23 mouse cellular contexts compared by ENCODE assay signal in the genomic region with DNA sequence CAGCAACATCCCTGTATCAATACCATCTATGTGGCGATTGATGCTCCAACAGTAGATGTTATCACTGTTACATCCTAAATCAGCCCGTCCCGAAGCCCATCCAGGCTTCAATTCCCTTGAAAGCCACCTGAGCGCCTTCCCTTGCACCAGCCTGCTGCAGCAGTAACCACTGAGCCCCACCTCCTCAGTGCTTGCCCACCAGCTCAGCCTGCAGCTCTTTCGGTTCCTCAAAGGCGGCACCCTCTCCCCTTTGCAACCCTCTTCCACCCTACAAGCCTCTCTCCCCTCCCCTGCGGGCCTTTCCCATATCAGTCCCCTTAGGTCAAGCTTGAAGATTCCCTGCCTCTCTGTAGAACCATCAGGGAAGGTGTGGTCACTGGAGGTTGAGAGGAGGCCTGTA. TPM values are rescaled to one million over a fixed set of nuclear protein-coding genes. Genes with fewer than 3 reads are reported as not detected.
DNase-seq lines count a peak whose midpoint lies in the region; ATAC-seq and TF ChIP-seq lines count a peak whose summit lies in the region.
"Had no signal": no experiment of that assay in that cellular context is flagged by ENCODE, and none has a peak within 500 bp of the region (broad histone marks: within the 10 kb centered on the region; RNA-seq: fewer than 3 reads in every experiment).

No protein-coding gene starts in this region.

- no peak overlapping the region for H3K4me3 ChIP-seq in heart, embryonic 16.5 days (ENCODE audit: low read length)
- H3K4me3 ChIP-seq in heart, embryonic 10.5 days = no peak overlapping the region
- H3K4me3 ChIP-seq in spleen, adult 2 months (ENCODE audit: extremely low read depth, insufficient read depth, insufficient read length) = no peak overlapping the region
- no peak overlapping the region for H3K4me3 ChIP-seq in midbrain, embryonic 14.5 days (replicated peaks; ENCODE audit: low read depth, low read length)
- H3K4me3 ChIP-seq in forebrain, embryonic 10.5 days = no peak overlapping the region
- H3K4me3 ChIP-seq: embryonic facial prominence, embryonic 13.5 days; heart, adult 2 months; heart, embryonic 13.5 days; hindbrain, embryonic 12.5 days had no signal

- H3K4me2 ChIP-seq in heart, embryonic 16.5 days (ENCODE audit: low read depth, low read length) = no peak overlapping the region
- H3K4me2 ChIP-seq in midbrain, embryonic 14.5 days (ENCODE audit: low read length) = no peak overlapping the region
- H3K4me2 ChIP-seq: embryonic facial prominence, embryonic 13.5 days; heart, embryonic 13.5 days; hindbrain, embryonic 12.5 days had no signal

- H3K36me3 ChIP-seq in heart, embryonic 16.5 days (ENCODE audit: control insufficient read depth, insufficient read depth) = no peaks in the 10 kb centered on the region
- H3K36me3 ChIP-seq in heart, embryonic 10.5 days = no peaks in the 10 kb centered on the region
- H3K36me3 ChIP-seq in spleen, adult 2 months (ENCODE audit: control insufficient read depth, insufficient read depth, low read length) = no peaks in the 10 kb centered on the region
- no peaks in the 10 kb centered on the region for H3K36me3 ChIP-seq in midbrain, embryonic 14.5 days (ENCODE audit: control insufficient read depth, insufficient read depth, low read length)
- H3K36me3 ChIP-seq in forebrain, embryonic 10.5 days (replicated peaks) = no peaks in the 10 kb centered on the region
- H3K36me3 ChIP-seq: embryonic facial prominence, embryonic 13.5 days; G1E; heart, embryonic 13.5 days; hindbrain, embryonic 12.5 days had no signal

- no peaks in the 10 kb centered on the region for H3K27me3 ChIP-seq in heart, embryonic 16.5 days (ENCODE audit: control insufficient read depth, insufficient read depth, low read length)
- 0 out of 2 replicates have a peak, but pooled peaks cover 4% of the 10 kb centered on the region for H3K27me3 ChIP-seq in heart, embryonic 10.5 days (ENCODE audit: insufficient read depth, poor library complexity, severe bottlenecking)
- no peaks in the 10 kb centered on the region for H3K27me3 ChIP-seq in spleen, adult 2 months (ENCODE audit: control insufficient read depth, insufficient read depth, low read length)
- no peaks in the 10 kb centered on the region for H3K27me3 ChIP-seq in midbrain, embryonic 14.5 days (ENCODE audit: control insufficient read depth, insufficient read depth, low read length)
- H3K27me3 ChIP-seq in forebrain, embryonic 10.5 days (ENCODE audit: poor library complexity, severe bottlenecking) = no peaks in the 10 kb centered on the region
- H3K27me3 ChIP-seq: embryonic facial prominence, embryonic 13.5 days; hindbrain, embryonic 12.5 days had no signal

- no peak for TF ChIP-seq POLR2A in spleen, adult 2 months (IDR thresholded peaks at IDR 0.05; ENCODE audit: low read depth, low read length)

- 0 out of 2 replicates have a peak, but pooled peaks have one; percentile 10 for ATAC-seq in heart, embryonic 16.5 days (replicated peaks; ENCODE audit: extremely low read depth, insufficient read depth, low FRiP score)
- ATAC-seq in megakaryocyte, adult 5-6 weeks (ENCODE audit: poor library complexity, severe bottlenecking) = peak; percentile 89
- no peak for ATAC-seq in midbrain, embryonic 14.5 days (ENCODE audit: low FRiP score, low TSS enrichment)
- ATAC-seq: forebrain, embryonic 14.5 days; hindbrain, embryonic 16.5 days; inflammation-experienced regulatory T-cells, adult 6 months had no signal

- no peak for TF ChIP-seq CTCF in spleen, adult 2 months (IDR thresholded peaks at IDR 0.05; ENCODE audit: extremely low read depth, insufficient read depth, insufficient read length, insufficient replicate concordance)

- no peak overlapping the region for H3K9ac ChIP-seq in heart, embryonic 16.5 days (ENCODE audit: low read length)
- no peak overlapping the region for H3K9ac ChIP-seq in midbrain, embryonic 14.5 days (replicated peaks; ENCODE audit: low read length)
- H3K9ac ChIP-seq: embryonic facial prominence, embryonic 13.5 days; heart, embryonic 13.5 days; hindbrain, embryonic 12.5 days had no signal

- WGBS in heart, embryonic 16.5 days = 77% methylated on average over 7 of the region's 7 CpGs
- 86% methylated on average over 7 of the region's 7 CpGs for WGBS in heart, embryonic 10.5 days
- 51% methylated on average over 7 of the region's 7 CpGs for WGBS in spleen, adult 2 months
- WGBS in midbrain, embryonic 14.5 days = 95% methylated on average over 7 of the region's 7 CpGs
- WGBS in forebrain, embryonic 10.5 days = 91% methylated on average over 7 of the region's 7 CpGs

- peaks cover 3% of the 10 kb centered on the region; the same call in 1 of the 2 replicates for H3K4me1 ChIP-seq in heart, embryonic 16.5 days (ENCODE audit: control insufficient read depth, insufficient read depth, low read length)
- H3K4me1 ChIP-seq in heart, embryonic 10.5 days = peaks cover 14% of the 10 kb centered on the region
- H3K4me1 ChIP-seq in spleen, adult 2 months (ENCODE audit: control insufficient read depth, insufficient read depth, insufficient read length) = peaks cover 25% of the 10 kb centered on the region
- H3K4me1 ChIP-seq in midbrain, embryonic 14.5 days (ENCODE audit: control insufficient read depth, insufficient read depth, low read length) = 0 out of 2 replicates have a peak, but pooled peaks cover 4% of the 10 kb centered on the region
- peaks cover 18% of the 10 kb centered on the region for H3K4me1 ChIP-seq in forebrain, embryonic 10.5 days

- DNase-seq in heart, embryonic 10.5 days (ENCODE audit: low spot score) = no peak
- DNase-seq in B cell, adult 2 months = peak; percentile 71 to 73
- peak in 1 of 2 experiments; percentile 70 for DNase-seq in spleen, adult 2 months (ENCODE audit: low read depth in 1 of 2, low spot score in 2 of 2)
- no peak for DNase-seq in midbrain, embryonic 14.5 days
- no peak for DNase-seq in left cerebral cortex, postnatal 10 days (ENCODE audit: extremely low spot score in 1 of 2, low spot score in 2 of 2)
- no peak for DNase-seq in forebrain, embryonic 10.5 days (ENCODE audit: extremely low spot score, low spot score)
- DNase-seq: adrenal gland, adult 8-10 months; adrenal gland, postnatal 36 days; cerebellum, adult 9-10 months; cerebellum, postnatal 25 days; gastrocnemius, postnatal 36 days; heart, postnatal 10 days; heart, postnatal 4 days had no signal

- intact Hi-C loops in left cerebral cortex, postnatal 10 days (cut with DNase I) = no loop called here

- no peak overlapping the region for H3K27ac ChIP-seq in heart, embryonic 16.5 days (ENCODE audit: low read length)
- H3K27ac ChIP-seq in heart, embryonic 10.5 days = no peak overlapping the region
- H3K27ac ChIP-seq in spleen, adult 2 months (ENCODE audit: insufficient read depth, low read length) = peak overlapping the region; percentile 8; the same call in 1 of the 2 replicates
- H3K27ac ChIP-seq in midbrain, embryonic 14.5 days (replicated peaks; ENCODE audit: low read depth, low read length) = no peak overlapping the region
- no peak overlapping the region for H3K27ac ChIP-seq in forebrain, embryonic 10.5 days
- H3K27ac ChIP-seq: embryonic facial prominence, embryonic 13.5 days; heart, adult 2 months; heart, embryonic 13.5 days; hindbrain, embryonic 12.5 days had no signal

- H3K9me3 ChIP-seq in heart, embryonic 16.5 days (replicated peaks; ENCODE audit: control insufficient read depth, low read length) = no peaks in the 10 kb centered on the region
- H3K9me3 ChIP-seq in heart, embryonic 10.5 days = no peaks in the 10 kb centered on the region
- no peaks in the 10 kb centered on the region for H3K9me3 ChIP-seq in midbrain, embryonic 14.5 days (ENCODE audit: control insufficient read depth, low read length)
- H3K9me3 ChIP-seq in forebrain, embryonic 10.5 days = no peaks in the 10 kb centered on the region
- H3K9me3 ChIP-seq: embryonic facial prominence, embryonic 13.5 days; G1E; heart, embryonic 13.5 days; hindbrain, embryonic 12.5 days had no signal

RNA-seq across cellular contexts. Expression of a gene that starts 20.9 kb away (rescaled TPM):
- 0.22 and 0.24 TPM in 2 replicates for polyA plus RNA-seq in heart, embryonic 16.5 days (2015; fragmentation: Nextera tagmentation; extraction: Ambion mirVana)
- polyA plus RNA-seq in heart, embryonic 10.5 days (2016; fragmentation: Nextera tagmentation; extraction: Ambion mirVana) = 0.04 and 0.15 TPM in 2 replicates
- total RNA-seq in megakaryocyte, adult 5-6 weeks (2015) = 13.0 and 14.1 TPM in 2 replicates
- 12.4 and 13.4 TPM in 2 replicates for total RNA-seq in megakaryocyte, adult 5-6 weeks (2017)
- 16.2 and 17.4 TPM in 2 replicates for polyA plus RNA-seq in spleen, adult 2 months (2012; rRNA removed)
- 0.04 and 0.17 TPM in 2 replicates for polyA plus RNA-seq in midbrain, embryonic 14.5 days (2014; fragmentation: Nextera tagmentation; extraction: Ambion mirVana)
- total RNA-seq in left cerebral cortex, postnatal 10 days (2021) = under 1 TPM in 1 of 2 experiments, not detected in 1; 0.16 TPM
- polyA plus RNA-seq in forebrain, embryonic 10.5 days (2016; fragmentation: Nextera tagmentation; extraction: Ambion mirVana) = 0.04 TPM in 1 of 2 replicates, not detected in the other
- polyA plus RNA-seq: G1E had no signal

Comparison
In these comparisons a context has a peak if more than half of its experiments do, and no peak if none do; other contexts are left out.
1. DNase-seq: peak in B cell, adult 2 months (2 of 2); none in heart, embryonic 10.5 days (single experiment), midbrain, embryonic 14.5 days (single experiment), left cerebral cortex, postnatal 10 days (0 of 2) and forebrain, embryonic 10.5 days (single experiment).
2. RNA of a gene that starts 20.9 kb away (polyA plus RNA-seq): 16.2 to 17.4 TPM in spleen, adult 2 months; 0.22 to 0.24 TPM in heart, embryonic 16.5 days, 0.04 to 0.17 TPM in midbrain, embryonic 14.5 days, 0.04 to 0.15 TPM in heart, embryonic 10.5 days and 0.04 TPM in forebrain, embryonic 10.5 days; every median in the first group is over 10 times any median in the second.